Mouse (Mus musculus): Measurements from ENCODE around the gene Pafah2. TPM values are rescaled to one million over a fixed set of nuclear protein-coding genes. Genes with fewer than 3 reads are reported as not detected.

Pafah2 gene
- polyA plus RNA-seq, 1 experiment from 2014 or later, result 11.1 TPM

DNA sequence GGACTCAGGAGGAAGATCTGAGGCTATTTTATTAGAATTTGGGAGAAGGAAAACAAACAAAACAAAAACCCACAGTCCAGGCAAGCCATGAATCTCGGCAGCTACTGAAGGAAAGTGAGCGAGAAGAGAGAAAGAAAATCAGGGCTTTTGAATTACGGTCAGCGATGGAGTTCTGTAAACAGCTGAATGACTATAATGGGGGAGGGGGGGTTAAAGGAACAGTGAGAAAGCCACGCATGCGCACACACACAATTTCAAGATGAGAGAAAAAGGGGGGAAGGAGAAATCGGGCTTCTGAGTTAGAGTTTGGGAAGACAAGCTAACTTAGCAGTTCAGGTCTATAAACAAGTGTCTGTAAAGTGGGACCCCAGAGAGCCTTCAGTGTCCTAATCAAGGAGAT is 43.2 kb upstream of the Pafah2 start:
- peaks cover 41 to 48% of the 10 kb centered on the region in 2 experiments for H3K4me1 ChIP-seq (ENCODE audit: control insufficient read depth in 2 of 2, insufficient read depth in 2 of 2, low read length in 2 of 2)
- no peak overlapping the region for H3K27ac ChIP-seq (replicated peaks in 1 of 2; ENCODE audit: control insufficient read depth in 1 of 2, insufficient read depth in 1 of 2, low read depth in 2 of 2, low read length in 2 of 2)
- no peak overlapping the region for H3K4me2 ChIP-seq (ENCODE audit: low read length)
- H3K9ac ChIP-seq (ENCODE audit: low read length), result no peak overlapping the region
- 87% methylated on average over 7 of the region's 7 CpGs for WGBS
- no peaks in the 10 kb centered on the region for H3K36me3 ChIP-seq (ENCODE audit: control insufficient read depth, insufficient read depth, low read length)
- H3K27me3 ChIP-seq (ENCODE audit: control insufficient read depth, insufficient read depth, low read length), result no peaks in the 10 kb centered on the region
- no peak overlapping the region for H3K4me3 ChIP-seq (ENCODE audit: control insufficient read depth in 1 of 2, insufficient read depth in 1 of 2, low read depth in 1 of 2, low read length in 2 of 2)
- no peaks in the 10 kb centered on the region for H3K9me3 ChIP-seq (ENCODE audit: control insufficient read depth, low read length)
- ATAC-seq (ENCODE audit: insufficient number of reproducible peaks, insufficient read depth, low FRiP score, low read depth), result no peak

DNA sequence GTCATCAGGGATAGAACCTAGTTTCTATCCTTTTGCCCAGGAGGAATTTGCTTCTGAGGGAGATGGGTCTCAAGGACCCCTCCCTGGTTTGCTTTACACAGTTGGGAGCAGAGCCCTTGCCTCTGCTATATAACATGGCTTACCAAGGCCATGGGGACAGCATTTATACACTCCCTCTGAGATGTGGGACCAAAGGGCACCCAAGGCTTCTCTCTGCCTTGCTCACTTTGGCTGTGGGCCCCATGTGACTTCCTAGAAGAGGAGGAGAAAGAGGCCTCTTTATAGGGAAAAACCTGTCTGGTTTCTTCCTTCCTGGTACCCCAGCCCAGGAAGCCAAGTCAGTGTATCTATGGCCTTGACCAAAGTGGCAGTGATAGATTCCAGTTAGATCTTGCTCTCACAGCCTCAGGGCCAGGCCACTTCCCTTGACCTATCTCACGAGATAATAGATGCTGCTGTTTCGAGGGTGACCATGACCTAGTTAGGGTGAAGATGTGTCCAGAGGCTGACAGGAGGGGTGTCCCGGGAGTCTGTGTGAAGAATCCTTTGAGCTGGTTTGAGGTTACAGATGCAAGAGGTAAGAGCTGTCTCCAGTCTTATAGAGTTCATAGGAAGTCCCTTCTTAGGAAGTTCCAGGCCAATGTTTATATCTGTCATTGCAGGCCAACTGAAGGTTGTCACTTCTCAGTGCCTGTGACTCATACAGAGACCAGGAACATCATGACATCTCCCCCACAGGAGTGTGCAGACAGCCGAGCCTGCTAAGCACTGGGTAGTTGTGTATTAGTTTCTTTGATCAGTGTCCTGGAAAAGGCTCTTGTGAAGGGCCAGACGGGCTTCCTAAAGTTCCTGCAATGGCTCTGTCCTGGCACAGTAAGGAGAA is 42.4 kb upstream of the Pafah2 start:
- H3K36me3 ChIP-seq (ENCODE audit: control insufficient read depth, insufficient read depth, low read length), result no peaks in the 10 kb centered on the region
- H3K4me2 ChIP-seq (ENCODE audit: low read length), result no peak overlapping the region
- 46% methylated on average over 5 of the region's 5 CpGs for WGBS
- H3K27ac ChIP-seq (replicated peaks in 1 of 2; ENCODE audit: control insufficient read depth in 1 of 2, insufficient read depth in 1 of 2, low read depth in 2 of 2, low read length in 2 of 2), result no peak overlapping the region
- ATAC-seq (ENCODE audit: insufficient number of reproducible peaks, insufficient read depth, low FRiP score, low read depth), result no peak
- H3K4me1 ChIP-seq (ENCODE audit: control insufficient read depth in 2 of 2, insufficient read depth in 2 of 2, low read length in 2 of 2), result peaks cover 35 to 40% of the 10 kb centered on the region in 2 experiments
- H3K27me3 ChIP-seq (ENCODE audit: control insufficient read depth, insufficient read depth, low read length), result no peaks in the 10 kb centered on the region
- no peaks in the 10 kb centered on the region for H3K9me3 ChIP-seq (ENCODE audit: control insufficient read depth, low read length)
- H3K9ac ChIP-seq (ENCODE audit: low read length), result no peak overlapping the region
- no peak overlapping the region for H3K4me3 ChIP-seq (ENCODE audit: control insufficient read depth in 1 of 2, insufficient read depth in 1 of 2, low read depth in 1 of 2, low read length in 2 of 2)

DNA sequence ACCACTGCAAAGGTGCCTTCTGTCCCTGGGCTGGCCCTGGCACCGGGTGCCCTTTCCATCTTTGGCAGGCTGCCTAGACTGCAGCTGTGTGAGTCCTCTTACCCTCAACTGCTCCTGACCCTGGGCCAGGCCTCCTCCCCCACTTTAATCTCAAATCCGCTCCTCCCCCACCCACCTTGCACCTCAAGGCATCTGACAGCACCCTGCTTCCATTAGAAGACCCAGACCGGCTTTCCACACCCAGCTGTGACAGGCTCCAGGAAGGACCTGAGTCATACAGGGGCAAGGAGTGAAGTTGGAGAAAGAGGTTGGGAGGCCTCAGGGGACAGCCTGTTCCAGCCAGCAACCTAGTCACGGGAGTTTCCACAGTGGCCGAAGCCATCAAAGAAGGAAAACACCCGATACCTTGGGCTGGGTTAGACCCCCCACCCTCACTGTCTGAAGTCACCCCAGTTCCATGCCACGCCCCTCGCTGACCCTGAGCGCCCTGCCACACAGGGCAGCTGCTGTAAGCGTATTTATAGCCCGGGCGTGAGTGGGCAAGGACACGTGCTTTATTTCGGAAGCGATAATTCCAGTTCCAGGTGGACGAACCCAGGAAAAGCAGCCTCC is 40.2 kb upstream of the Pafah2 start:
- Histone ChIP-seq H3K9ac (ENCODE audit: low read length) (no peak overlapping the region), H3K27me3 (ENCODE audit: control insufficient read depth, insufficient read depth, low read length) (no peaks in the 10 kb centered on the region), H3K27ac (replicated peaks in 1 of 2; ENCODE audit: control insufficient read depth in 1 of 2, insufficient read depth in 1 of 2, low read depth in 2 of 2, low read length in 2 of 2) (peak overlapping the region; percentile 22 to 63), H3K9me3 (ENCODE audit: control insufficient read depth, low read length) (no peaks in the 10 kb centered on the region), H3K4me3 (ENCODE audit: control insufficient read depth in 1 of 2, insufficient read depth in 1 of 2, low read depth in 1 of 2, low read length in 2 of 2) (no peak overlapping the region), H3K4me2 (ENCODE audit: low read length) (peak overlapping the region; percentile 42), H3K4me1 (ENCODE audit: control insufficient read depth in 2 of 2, insufficient read depth in 2 of 2, low read length in 2 of 2) (peaks cover 35 to 42% of the 10 kb centered on the region in 2 experiments), H3K36me3 (ENCODE audit: control insufficient read depth, insufficient read depth, low read length) (no peaks in the 10 kb centered on the region)
- WGBS, result 17% methylated on average over 16 of the region's 16 CpGs
- ATAC-seq (ENCODE audit: insufficient number of reproducible peaks, insufficient read depth, low FRiP score, low read depth), result peak; percentile 48

DNA sequence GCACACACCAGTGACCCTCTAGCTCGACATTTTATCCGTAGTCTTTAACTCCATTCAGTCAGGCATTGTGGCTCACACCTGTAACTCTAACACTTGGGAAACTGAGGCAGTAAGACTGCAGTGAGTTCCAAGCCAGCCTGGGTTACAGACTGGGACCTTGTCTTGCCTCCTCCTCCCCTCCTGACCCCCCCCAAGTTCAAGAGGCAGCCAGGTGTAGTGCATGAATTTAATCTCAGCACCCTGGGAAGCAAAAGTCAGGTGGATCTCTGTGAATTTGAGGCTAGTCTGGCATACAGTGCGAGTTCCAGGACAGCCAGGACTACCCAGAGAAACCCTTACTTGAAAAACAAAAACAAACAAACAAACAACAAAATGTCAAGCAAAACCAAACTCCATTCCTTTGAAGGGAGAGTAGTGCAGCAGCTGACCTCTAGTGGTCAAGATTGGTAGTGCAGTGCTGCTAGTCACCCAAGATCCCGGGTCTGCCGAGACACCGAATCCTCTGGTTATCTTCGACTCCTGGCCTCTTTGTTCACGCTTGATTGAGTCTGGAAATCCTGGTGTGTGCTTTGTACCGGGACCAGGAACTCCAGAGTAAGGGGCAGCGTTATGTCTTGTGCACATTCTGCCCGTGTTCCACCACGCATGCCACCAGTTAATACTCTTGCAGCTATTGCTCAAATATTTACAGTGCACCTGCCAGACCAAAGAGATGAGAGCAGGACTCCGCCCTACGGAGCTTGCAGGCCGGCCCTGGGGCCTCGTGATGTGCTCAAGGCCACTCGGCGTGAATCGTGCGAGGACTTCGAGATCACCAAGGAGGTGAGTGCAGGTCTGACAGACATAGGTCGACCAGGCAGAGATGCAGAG is 39.3 kb upstream of the Pafah2 start:
- Histone ChIP-seq H3K27me3 (ENCODE audit: control insufficient read depth, insufficient read depth, low read length) (no peaks in the 10 kb centered on the region), H3K4me1 (ENCODE audit: control insufficient read depth in 2 of 2, insufficient read depth in 2 of 2, low read length in 2 of 2) (peaks cover 36 to 42% of the 10 kb centered on the region in 2 experiments), H3K9me3 (ENCODE audit: control insufficient read depth, low read length) (no peaks in the 10 kb centered on the region), H3K4me2 (ENCODE audit: low read length) (peak overlapping the region; percentile 42), H3K36me3 (ENCODE audit: control insufficient read depth, insufficient read depth, low read length) (no peaks in the 10 kb centered on the region), H3K4me3 (ENCODE audit: control insufficient read depth in 1 of 2, insufficient read depth in 1 of 2, low read depth in 1 of 2, low read length in 2 of 2) (no peak overlapping the region), H3K27ac (replicated peaks in 1 of 2; ENCODE audit: control insufficient read depth in 1 of 2, insufficient read depth in 1 of 2, low read depth in 2 of 2, low read length in 2 of 2) (peak overlapping the region; percentile 22 to 63), H3K9ac (ENCODE audit: low read length) (no peak overlapping the region)
- no peak for ATAC-seq (ENCODE audit: insufficient number of reproducible peaks, insufficient read depth, low FRiP score, low read depth)
- 18% methylated on average over 22 of the region's 22 CpGs for WGBS

DNA sequence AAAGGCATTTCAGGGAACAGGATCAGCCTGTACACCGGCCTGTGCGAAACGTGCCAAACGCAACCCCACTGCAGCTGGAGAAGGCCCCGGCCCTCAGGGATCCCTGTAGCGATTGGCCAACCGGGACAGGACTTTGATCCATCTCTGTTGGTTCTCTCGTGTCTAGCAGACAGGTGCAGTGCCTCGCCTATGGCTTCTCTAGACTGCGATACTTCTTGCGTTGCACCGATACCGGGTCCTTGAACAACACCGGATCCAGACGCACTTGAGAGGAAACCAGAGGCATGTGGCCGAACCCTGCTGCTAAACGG is 38.7 kb upstream of the Pafah2 start:
- no peak for ATAC-seq (ENCODE audit: insufficient number of reproducible peaks, insufficient read depth, low FRiP score, low read depth)
- Histone ChIP-seq H3K36me3 (ENCODE audit: control insufficient read depth, insufficient read depth, low read length) (no peaks in the 10 kb centered on the region), H3K4me3 (ENCODE audit: control insufficient read depth in 1 of 2, insufficient read depth in 1 of 2, low read depth in 1 of 2, low read length in 2 of 2) (no peak overlapping the region), H3K4me2 (ENCODE audit: low read length) (no peak overlapping the region), H3K27ac (replicated peaks in 1 of 2; ENCODE audit: control insufficient read depth in 1 of 2, insufficient read depth in 1 of 2, low read depth in 2 of 2, low read length in 2 of 2) (no peak overlapping the region), H3K9ac (ENCODE audit: low read length) (no peak overlapping the region), H3K9me3 (ENCODE audit: control insufficient read depth, low read length) (no peaks in the 10 kb centered on the region), H3K27me3 (ENCODE audit: control insufficient read depth, insufficient read depth, low read length) (no peaks in the 10 kb centered on the region), H3K4me1 (ENCODE audit: control insufficient read depth in 2 of 2, insufficient read depth in 2 of 2, low read length in 2 of 2) (peaks cover 32 to 42% of the 10 kb centered on the region in 2 experiments)
- 47% methylated on average over 17 of the region's 17 CpGs for WGBS

DNA sequence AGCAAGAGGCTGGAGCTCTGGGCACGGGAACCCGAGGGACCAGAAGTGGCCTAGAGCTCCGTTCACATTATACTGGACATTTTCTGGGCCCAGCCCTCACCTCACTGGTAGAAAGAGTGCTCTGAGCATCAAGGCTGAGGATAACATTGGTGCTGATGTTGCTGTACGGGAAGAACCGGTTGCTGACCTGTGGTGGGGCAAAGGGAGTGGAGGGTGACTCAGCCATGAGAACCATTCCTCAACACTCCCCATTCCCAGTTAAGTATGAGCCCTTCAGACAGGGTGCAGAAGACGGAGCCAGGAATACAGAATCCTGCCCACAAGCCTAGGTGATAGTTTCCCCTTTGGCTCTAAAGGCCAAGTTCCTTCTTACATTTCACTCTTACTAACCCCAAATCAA is 36.5 kb upstream of the Pafah2 start:
- WGBS, result 90% methylated on average over 6 of the region's 6 CpGs
- peaks cover 30 to 40% of the 10 kb centered on the region in 2 experiments for H3K4me1 ChIP-seq (ENCODE audit: control insufficient read depth in 2 of 2, insufficient read depth in 2 of 2, low read length in 2 of 2)

DNA sequence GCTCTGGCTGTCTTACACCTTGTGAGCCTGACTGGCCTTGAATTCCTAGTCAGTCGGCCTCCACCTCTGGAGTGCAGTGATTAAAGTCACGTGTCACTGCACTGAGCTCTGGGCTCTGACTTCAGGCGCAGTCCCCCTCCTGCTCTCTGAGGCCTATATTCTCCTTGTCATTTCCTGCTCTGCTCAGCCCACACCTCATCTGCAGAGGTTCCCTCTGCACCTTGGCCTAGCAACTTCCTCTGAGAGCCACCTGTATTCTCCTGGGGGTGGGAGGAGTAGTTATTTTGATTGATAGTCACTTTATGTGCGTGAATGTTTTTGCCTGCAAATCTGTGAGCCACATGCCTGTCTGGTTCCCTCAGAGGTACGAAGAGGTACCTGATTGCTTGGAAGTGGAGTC is 34.9 kb upstream of the Pafah2 start:
- no peak overlapping the region for H3K9ac ChIP-seq (ENCODE audit: low read length)
- 31% methylated on average over 5 of the region's 5 CpGs for WGBS
- no peak overlapping the region for H3K4me3 ChIP-seq (ENCODE audit: control insufficient read depth in 1 of 2, insufficient read depth in 1 of 2, low read depth in 1 of 2, low read length in 2 of 2)
- 0 out of 2 replicates have a peak, but pooled peaks have one; percentile 24 for ATAC-seq (ENCODE audit: insufficient number of reproducible peaks, insufficient read depth, low FRiP score, low read depth)
- no peaks in the 10 kb centered on the region for H3K9me3 ChIP-seq (ENCODE audit: control insufficient read depth, low read length)
- peak overlapping the region; percentile 1 to 43; a peak in 2 of 4 replicates for H3K27ac ChIP-seq (replicated peaks in 1 of 2; ENCODE audit: control insufficient read depth in 1 of 2, insufficient read depth in 1 of 2, low read depth in 2 of 2, low read length in 2 of 2)
- no peaks in the 10 kb centered on the region for H3K27me3 ChIP-seq (ENCODE audit: control insufficient read depth, insufficient read depth, low read length)
- no peaks in the 10 kb centered on the region for H3K36me3 ChIP-seq (ENCODE audit: control insufficient read depth, insufficient read depth, low read length)
- no peak overlapping the region for H3K4me2 ChIP-seq (ENCODE audit: low read length)
- H3K4me1 ChIP-seq (ENCODE audit: control insufficient read depth in 2 of 2, insufficient read depth in 2 of 2, low read length in 2 of 2), result peaks cover 19 to 28% of the 10 kb centered on the region in 2 experiments

More for the DNA sequence above, 36.5 kb upstream of the Pafah2 start:
- Histone ChIP-seq H3K9ac (ENCODE audit: low read length) (no peak overlapping the region), H3K4me2 (ENCODE audit: low read length) (no peak overlapping the region), H3K9me3 (ENCODE audit: control insufficient read depth, low read length) (no peaks in the 10 kb centered on the region), H3K27me3 (ENCODE audit: control insufficient read depth, insufficient read depth, low read length) (no peaks in the 10 kb centered on the region), H3K36me3 (ENCODE audit: control insufficient read depth, insufficient read depth, low read length) (no peaks in the 10 kb centered on the region), H3K4me3 (ENCODE audit: control insufficient read depth in 1 of 2, insufficient read depth in 1 of 2, low read depth in 1 of 2, low read length in 2 of 2) (no peak overlapping the region), H3K27ac (replicated peaks in 1 of 2; ENCODE audit: control insufficient read depth in 1 of 2, insufficient read depth in 1 of 2, low read depth in 2 of 2, low read length in 2 of 2) (no peak overlapping the region)
- ATAC-seq (ENCODE audit: insufficient number of reproducible peaks, insufficient read depth, low FRiP score, low read depth), result no peak
